ENCODE assay signal across 10 mouse cellular contexts in the genomic region with DNA sequence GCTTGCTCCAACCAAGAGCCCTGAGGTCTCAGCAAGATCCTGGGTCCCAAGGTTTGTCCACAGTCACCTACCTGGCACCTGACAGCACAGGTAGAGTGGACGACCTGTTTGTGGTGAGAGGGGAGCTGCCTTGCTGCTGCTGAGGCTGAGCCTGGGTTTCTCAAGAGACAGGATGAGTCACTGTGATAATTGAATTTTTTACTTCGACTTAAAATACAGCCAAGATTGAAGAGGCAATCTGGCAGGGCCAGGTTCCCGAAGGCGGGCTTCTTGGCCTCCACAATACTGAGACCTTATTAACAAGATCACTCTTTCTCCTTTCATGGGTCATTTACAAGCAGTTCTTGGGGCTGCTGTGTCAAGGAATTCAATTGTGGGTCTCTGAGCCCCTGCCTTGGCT.
DNase-seq lines count a peak whose midpoint lies in the region; ATAC-seq lines count a peak whose summit lies in the region.
"Had no signal": no experiment of that assay in that cellular context is flagged by ENCODE, and none has a peak within 500 bp of the region (broad histone marks: within the 10 kb centered on the region; RNA-seq: fewer than 3 reads in every experiment).

No protein-coding gene starts in this region.

- peaks cover 31% of the 10 kb centered on the region for H3K4me1 ChIP-seq in heart, embryonic 13.5 days
- H3K4me1 ChIP-seq: stomach, embryonic 15.5 days had no signal

- H3K4me3 ChIP-seq in heart, embryonic 13.5 days: no peak overlapping the region
- H3K4me3 ChIP-seq: stomach, embryonic 15.5 days had no signal

- H3K27ac ChIP-seq in heart, embryonic 13.5 days (replicated peaks): peak overlapping the region; percentile 20; the same call in 1 of the 2 replicates
- H3K27ac ChIP-seq: stomach, embryonic 15.5 days had no signal

- H3K4me2 ChIP-seq in heart, embryonic 13.5 days: no peak overlapping the region
- H3K4me2 ChIP-seq: stomach, embryonic 15.5 days had no signal

- WGBS in heart, embryonic 13.5 days: 76% methylated on average over 4 of the region's 4 CpGs

- H3K9ac ChIP-seq in heart, embryonic 13.5 days: no peak overlapping the region
- H3K9ac ChIP-seq: stomach, embryonic 15.5 days had no signal

- peaks cover 56% of the 10 kb centered on the region for H3K36me3 ChIP-seq in heart, embryonic 13.5 days
- H3K36me3 ChIP-seq: stomach, embryonic 15.5 days had no signal

- DNase-seq in cerebellum, adult 9-10 months: peak; percentile 14
- no peak for DNase-seq in heart, postnatal 10 days
- peak; percentile 53 for DNase-seq in right cerebral cortex, adult 18-20 months
- no peak for DNase-seq in right cerebral cortex, postnatal 14 days
- no peak for DNase-seq in thymus, postnatal 36 days
- DNase-seq in cerebellum, adult 18-20 months: no peak
- DNase-seq: B cell, adult 2 months had no signal

- intact Hi-C loops in heart, postnatal 10 days (cut with DNase I): no loop called here

- no peaks in the 10 kb centered on the region for H3K9me3 ChIP-seq in heart, embryonic 13.5 days
- H3K9me3 ChIP-seq: stomach, embryonic 15.5 days had no signal

- H3K27me3 ChIP-seq in heart, embryonic 13.5 days (replicated peaks): no peaks in the 10 kb centered on the region
- H3K27me3 ChIP-seq: stomach, embryonic 15.5 days had no signal

- ATAC-seq in cerebellum, adult (ENCODE audit: insufficient number of reproducible peaks, low FRiP score, low TSS enrichment): no peak
- no peak for ATAC-seq in heart, embryonic 13.5 days (ENCODE audit: extremely low read depth, insufficient number of reproducible peaks, low FRiP score, low TSS enrichment)

Comparison
In these comparisons a context has a peak if more than half of its experiments do, and no peak if none do; other contexts are left out.
1. DNase-seq: peak in cerebellum, adult 9-10 months (single experiment) and right cerebral cortex, adult 18-20 months (single experiment); none in heart, postnatal 10 days (0 of 2), right cerebral cortex, postnatal 14 days (single experiment), thymus, postnatal 36 days (0 of 2) and cerebellum, adult 18-20 months (0 of 2).